Mouse (Mus musculus) stomach, postnatal 0 days (tissue): ENCODE data around the gene Ccdc62.

Experiments used
- CTCF ChIP-seq: IDR thresholded peaks from 2 replicates; pipeline ENCODE4 v1.5.1; 2016; ENCODE audit warnings: antibody characterized with exemption, low read depth, mild to moderate bottlenecking, moderate library complexity
- EP300 ChIP-seq: optimal IDR thresholded peaks from 2 replicates; pipeline ENCODE3; 2016; ENCODE audit warnings: antibody characterized with exemption

- TF ChIP-seq CTCF = no peak
- no peak for TF ChIP-seq EP300
Observed at GRCm38 (mm10) chr5:123897352-123897751, 33.1 kb upstream of the Ccdc62 start.
